Mouse (Mus musculus) heart, postnatal 4 days (tissue): ENCODE results near the gene Chst8. TPM values are rescaled to one million over a fixed set of nuclear protein-coding genes. Genes with fewer than 3 reads are reported as not detected.
A peak's percentile ranks its signal among the peaks of the same experiment; 100 is the strongest.

ENCODE experiments used
- DNase-seq: peaks from one replicate; pipeline ENCODE4 v3.0.0; 2021
- total RNA-seq, 2 experiments: library from RNA; stranded (reverse); gene quantifications; 2 replicates each; pipeline ENCODE4 v1.2.3; 2021

The Chst8 gene
- total RNA-seq, 2 experiments from 2014 or later: 0.38 to 0.74 TPM

DNA sequence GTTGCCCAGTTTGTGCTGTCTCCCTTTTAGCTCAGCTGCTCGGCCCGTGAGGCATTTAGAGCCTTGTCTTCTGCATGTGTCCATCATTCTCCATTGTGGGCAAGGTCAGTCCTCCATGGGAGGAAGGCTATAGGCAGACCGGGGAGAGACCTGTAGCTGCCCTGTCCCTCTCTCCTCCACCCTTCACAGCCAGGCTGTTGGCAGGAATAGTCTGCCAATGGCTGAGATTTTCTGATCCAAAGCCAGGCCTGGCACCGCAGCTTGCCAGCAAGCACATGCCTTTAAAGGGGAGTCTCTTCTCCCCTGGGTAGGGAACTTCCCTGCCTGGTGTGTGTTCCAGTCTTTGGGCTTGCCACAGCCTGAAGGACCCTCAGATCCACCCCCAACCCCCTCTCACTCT lies 103.4 kb downstream of the Chst8 start:
- DNase-seq: peak; percentile 52

DNA sequence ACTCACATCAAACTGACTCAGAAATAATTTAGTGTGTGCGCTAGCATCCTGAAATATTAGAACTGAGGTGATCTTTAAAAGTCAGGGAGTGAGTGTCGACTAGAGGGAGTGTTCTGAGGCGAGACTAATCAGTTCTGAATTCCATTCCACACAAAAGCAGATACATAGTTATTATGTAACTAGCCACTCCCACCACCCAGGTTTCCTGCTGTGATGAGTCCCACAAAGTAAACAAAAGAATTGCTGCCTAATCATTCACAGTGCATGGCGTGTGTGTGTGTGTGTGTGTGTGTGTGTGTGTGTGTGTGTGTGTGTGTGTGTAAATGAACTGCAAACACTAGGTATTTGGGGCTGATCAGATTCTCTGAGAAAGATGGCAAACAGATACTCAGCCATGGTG lies 108.1 kb downstream of the Chst8 start:
- DNase-seq: no peak

DNA sequence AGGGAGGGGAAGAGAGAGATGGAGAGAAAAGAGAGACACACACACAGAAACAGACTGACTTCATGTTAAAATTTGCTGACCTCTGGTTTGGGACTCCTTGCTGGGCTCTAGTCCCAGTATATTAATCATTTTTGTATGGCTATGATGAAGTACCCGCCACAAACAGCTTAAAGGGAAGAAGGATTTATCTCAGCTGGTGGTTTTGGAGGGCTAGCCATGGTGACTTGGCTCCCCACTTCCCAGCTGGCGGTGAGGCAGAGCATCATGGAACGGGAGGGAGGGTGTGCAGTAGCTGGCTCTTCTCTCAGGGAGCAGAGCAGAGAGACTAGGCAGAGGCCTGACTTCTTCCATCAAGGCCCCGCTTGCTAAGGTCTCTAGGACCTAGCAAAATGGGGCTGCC lies 109.1 kb downstream of the Chst8 start:
- DNase-seq: no peak

DNA sequence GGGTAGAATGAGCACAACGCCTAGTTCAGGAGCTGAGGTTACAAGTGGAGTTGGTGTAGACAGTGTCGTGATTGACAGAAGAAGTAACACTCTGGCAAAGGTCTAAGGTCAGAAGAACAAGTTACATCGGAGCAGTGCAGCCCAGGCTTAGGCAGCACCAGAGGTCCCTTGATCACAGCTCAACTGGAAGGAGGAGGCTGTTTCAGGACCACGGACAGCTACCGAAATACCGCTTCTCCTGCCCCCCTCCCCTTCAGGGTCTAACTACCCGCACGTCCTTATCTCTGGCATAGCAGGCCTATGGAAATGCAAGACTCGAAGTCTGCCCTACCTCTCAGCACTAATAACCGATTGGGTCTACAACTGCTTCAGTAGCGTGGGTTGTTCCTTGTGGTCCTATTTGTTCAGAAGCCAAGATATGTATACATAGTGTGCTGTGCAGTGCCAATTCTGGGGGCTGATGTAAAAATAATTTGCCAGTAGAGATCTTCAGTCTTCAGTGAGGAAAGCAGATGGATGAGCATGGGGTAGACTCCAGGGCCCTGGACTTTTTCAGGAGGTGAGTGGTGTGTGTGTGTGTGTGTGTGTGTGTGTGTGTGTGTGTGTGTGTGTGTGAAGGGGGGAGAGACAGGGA lies 109.7 kb downstream of the Chst8 start:
- peak; percentile 75 for DNase-seq

DNA sequence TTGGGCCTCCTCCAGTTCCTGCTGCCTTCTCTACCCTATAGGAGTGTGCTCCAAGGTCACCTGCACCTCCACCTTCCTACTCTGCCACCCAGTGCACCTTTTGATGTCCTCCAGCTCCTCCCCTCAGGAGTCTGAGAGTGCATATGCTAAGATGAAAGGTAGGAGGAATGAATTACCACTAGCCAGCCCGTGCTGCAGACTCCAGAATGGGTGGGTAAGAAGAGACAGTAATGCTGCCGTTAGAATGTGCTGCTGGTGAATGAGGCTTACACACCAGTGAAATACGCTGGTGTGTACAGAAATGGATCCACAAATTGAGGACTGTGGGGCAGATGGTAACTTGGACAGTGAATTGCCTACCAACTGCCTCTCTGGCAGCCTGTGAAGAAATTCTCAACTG lies 112.6 kb downstream of the Chst8 start:
- no peak for DNase-seq

DNA sequence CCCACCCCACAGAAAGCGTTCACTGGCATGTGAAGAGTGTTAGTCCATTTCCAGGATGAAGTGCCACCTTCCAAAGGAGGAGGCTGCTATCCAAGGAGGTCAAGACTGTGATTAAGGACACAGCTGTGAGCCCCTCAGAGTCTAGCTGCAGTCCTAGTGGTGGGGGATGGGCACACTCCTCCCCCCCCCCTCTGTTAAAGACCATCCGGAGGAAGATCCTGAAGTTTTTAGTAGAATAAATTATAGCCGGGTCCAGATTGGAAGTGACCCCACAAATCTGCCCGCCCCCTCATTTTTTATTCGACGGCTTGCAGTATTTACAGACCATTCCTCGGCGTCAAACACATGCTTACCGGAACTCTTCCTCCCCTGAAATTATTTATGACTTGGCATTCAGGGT lies 114.3 kb downstream of the Chst8 start:
- DNase-seq: no peak

DNA sequence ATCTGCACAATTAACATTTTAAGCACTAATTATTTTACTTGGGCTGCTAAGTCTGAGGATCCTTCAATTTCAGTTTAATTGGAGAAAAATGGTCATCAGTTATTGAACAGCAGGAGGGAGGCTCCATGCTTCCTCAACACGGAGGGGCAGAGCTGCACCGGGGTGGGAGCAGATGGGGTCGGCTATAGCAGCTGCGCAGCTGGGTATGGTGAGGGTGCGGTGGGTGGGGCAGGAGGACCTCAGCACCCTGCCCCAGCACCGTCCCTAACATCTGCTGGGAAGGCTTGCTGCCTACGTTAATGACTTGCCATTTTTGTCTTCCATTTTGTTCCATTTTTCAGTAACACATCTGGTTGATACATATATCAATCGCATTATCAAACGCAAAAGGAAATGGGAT lies 116.4 kb downstream of the Chst8 start:
- DNase-seq: no peak

DNA sequence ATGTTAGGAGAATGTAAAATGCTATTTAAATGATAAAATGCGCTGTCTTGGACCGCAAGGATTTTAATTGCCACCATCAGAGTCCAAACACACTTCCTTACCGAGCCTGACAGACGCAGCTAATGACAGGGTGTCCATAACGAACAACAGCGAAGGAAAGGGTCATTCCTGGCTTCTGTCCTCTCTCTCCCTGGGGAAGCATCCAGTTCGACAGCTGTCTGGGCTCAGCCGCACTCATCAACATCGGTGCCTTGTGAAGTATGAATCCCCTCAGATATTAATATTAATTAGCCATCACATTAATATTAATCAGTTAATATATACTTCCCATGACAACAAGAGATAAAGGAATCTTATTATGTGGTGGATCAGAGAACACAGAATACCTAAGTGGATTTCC lies 117.6 kb downstream of the Chst8 start:
- DNase-seq: no peak

DNA sequence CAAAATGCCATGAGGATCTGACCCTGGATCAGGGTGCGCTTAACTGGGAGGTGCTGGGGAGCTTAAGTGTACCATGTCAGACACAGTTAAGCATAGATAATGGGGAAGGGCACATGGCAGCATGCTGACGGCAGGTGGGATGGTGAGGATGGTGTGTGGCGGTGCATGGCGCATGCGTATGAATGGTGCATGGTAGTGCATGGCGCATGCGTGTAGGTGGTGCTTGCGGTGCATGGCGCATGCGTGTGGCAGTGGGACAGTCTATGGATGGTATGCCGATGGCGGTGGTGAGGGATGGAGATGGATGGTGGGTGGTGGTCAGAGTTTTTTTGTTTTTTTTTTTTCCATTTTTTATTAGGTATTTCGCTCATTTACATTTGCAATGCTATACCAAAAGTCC lies 118.6 kb downstream of the Chst8 start:
- DNase-seq: no peak

DNA sequence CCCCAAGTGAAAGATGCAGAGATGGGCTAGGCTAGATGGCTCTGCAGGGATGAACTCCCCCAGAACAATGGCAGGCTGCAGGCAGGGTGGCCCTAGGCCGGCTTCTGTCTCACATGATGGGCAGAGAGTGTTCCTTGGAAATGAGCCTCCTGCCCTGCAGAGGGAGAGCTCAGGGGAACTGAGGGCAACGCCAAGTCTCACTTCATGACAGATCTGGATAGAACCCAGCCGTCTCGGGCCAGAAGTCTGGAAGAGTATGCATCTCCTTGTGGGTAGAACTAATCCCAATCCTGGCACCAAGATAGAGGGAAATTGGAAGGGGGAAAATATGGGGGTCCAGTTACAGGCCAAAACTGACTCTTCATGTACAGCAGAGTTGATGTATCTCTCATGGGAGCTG lies 119.4 kb downstream of the Chst8 start:
- DNase-seq: no peak

DNA sequence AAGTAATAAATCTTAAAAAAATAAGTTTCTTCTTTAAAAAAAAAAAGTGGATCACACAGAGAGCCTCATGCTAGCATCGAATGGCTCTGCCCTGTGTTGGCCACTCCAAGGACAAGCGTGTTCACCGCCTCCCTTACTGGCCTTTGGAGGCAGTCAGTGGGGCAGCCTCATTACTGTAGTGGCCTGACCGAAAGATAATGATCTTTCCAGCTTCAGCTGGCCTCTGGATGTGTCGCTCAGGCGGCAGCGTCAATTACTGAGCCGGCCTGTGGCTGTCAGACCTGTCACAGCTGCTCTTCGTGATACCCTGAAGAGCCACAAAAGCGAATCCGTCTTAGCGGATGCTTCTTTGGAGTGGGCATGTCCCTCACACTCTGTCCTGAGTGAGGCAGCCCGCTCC lies 122.4 kb downstream of the Chst8 start:
- no peak for DNase-seq

DNA sequence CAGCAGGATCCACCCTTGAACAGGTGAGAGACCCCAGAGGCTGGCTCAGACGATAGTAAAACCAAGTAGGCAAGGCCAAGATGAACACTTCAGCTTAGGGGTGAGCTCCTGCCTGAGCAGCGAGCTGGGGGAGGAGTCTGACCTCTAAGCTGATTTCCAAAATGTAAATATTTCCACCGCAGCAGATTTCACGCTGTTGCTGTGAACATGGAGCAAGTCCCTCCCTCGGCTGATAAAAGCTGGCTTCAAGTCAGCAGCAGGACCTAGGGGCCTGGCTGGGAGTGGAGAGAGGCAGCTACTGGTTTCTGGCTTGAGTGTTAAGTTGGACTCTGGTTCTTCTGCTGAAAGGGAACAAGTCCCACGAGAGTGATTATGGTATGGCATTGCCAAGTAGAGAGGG lies 123.5 kb downstream of the Chst8 start:
- peak; percentile 30 for DNase-seq

DNA sequence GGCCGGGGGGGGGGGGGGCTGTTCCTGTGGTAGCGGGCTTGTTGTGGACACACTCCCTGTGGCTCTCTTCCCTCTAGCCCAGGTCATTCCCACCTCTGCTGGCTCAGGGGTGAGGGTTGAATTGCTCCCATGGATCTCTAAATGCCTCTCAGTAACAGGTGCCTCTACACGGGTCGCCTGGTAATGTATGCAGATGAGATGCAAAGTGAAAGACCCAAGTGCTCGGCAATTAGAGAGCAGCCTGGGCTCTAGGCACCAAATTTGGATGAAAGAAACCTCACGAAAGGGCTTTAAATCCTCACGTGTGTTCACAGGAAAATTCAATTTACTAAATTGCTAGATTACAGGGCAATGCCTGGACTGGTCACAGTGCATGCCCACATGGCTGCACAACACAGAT lies 126.7 kb downstream of the Chst8 start:
- DNase-seq: no peak

DNA sequence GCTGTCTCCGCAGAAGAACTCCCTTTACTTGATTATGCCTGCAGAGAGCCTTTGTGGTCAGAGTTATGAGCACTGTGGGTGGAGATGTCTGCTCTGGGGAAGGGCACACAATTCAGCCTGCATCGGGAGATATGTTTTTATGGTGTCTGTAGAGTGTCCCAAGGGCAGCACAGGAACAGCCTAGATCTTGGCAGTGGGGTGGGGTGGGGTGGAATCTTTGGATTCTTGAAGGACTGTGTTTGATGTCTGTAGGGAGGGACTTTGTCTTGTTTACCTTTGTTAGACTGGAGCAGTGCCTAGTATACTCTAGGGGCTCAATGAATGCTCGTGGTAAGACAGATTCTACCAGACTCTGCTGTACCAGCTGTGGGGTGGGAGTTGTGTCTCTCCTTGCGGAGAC lies 127.3 kb downstream of the Chst8 start:
- DNase-seq: no peak

DNA sequence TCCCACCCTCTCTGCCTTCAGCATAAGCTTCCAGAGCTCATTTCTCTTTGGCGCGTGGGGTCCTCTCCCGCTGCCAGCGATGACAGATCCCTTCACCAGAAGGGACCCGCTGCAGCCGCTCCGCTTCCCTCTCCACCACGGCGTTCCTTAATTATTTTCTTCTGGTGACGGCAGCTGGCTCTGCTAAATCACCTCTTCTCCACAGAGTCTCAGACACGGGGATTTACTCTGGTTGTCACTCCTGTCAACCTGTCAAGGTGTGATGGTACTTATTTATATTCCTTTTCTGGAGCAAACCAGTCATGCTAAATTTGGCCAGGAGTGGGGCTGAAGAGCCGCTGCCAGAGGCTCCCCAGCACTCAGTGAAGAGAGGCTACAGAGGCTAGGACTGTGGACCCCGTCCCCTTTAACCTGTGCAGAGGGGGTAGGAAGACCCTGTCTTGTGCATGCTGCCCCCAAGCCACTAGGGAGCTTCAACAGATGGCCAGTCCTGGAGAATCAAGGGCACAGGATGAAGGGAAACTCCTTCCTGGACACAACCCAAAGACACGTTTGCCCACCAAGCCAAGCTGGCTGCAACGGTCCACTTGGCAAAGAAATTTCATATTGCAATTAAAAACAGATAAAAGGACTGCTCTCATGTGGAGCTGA lies 131.6 kb downstream of the Chst8 start:
- no peak for DNase-seq

DNA sequence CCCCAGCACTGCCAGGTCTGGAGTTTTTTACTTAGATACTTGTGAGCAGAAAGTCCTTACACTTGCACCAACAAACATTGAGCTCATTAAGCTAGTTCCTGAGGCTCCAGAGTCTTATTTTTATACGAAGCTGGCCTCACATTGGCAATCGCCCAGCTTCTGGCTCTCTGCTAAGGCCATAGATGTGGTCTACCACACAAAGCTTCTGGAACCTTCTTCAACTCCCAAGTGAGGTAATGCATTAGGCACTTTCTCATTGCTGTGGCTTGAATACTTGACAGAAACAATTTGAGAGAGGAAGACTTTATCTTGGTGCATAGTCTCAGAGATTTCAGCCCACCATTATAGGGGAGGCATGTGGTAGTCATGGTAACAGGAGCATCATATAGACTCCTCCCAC lies 132.6 kb downstream of the Chst8 start:
- no peak for DNase-seq

DNA sequence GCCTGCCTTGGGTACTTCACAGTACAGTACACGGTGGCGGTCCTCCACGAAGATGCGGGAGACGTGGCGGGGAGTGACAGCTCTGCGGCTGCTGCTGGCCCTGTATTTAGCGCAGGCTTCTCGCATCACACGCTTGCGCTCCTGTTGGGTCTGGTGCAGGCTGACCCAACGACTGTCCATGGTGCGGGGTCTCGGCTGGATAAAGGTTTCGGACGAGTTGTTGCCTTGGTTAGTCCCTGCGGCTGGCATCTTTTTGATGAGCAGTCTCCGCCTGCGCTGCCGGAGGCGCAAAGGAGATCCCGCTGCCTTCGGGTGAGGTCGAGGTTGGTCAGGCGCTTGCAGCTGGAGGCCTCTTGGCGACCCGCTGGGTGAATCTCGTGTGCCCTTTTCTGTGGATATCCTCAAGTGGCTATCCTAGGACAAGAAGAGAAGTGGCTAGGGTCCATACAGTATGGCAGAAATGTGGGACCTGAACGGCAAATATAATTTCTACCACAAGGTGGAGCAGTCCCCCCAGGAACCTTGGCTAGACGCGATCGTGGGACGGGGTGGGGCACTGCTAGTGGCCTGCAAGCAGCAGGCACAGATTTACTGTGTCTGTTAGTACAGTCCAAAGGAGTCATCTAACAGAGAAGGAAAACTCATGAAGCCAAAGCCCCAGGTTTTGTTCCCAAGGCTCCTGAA lies 136.5 kb downstream of the Chst8 start:
- DNase-seq: peak; percentile 86

DNA sequence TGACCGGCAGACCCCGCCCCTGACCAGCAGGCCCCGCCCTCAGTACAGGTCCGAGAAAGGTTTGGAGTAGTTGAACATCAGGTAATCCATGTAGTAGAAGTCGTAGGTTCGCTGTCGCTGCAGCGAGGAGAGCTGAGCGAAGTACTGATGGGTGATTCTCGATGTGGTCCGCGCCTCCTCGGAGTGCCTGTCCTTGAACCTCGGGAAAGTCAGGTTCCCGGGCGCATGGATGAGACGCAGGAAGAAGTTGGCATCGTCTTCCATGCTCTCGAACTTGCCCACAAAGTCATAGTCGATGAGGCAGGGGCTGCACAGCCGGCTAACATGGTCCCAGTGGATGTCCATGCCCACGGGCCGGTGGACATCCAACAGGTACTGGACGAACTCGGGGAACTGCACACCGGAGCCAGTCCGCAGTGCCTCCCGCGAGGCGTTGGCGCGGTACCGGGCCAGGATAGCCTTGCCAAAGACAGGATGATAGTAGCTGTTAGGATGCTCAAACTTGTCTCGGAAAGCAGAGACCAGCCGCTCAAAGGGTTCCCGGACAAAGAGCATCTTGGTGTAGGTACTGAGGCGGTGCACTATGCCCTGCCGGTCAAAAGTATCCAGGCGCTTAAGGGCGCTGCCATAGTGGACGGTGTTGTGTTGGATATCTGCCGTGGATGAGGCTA lies 137.3 kb downstream of the Chst8 start:
- DNase-seq: no peak

DNA sequence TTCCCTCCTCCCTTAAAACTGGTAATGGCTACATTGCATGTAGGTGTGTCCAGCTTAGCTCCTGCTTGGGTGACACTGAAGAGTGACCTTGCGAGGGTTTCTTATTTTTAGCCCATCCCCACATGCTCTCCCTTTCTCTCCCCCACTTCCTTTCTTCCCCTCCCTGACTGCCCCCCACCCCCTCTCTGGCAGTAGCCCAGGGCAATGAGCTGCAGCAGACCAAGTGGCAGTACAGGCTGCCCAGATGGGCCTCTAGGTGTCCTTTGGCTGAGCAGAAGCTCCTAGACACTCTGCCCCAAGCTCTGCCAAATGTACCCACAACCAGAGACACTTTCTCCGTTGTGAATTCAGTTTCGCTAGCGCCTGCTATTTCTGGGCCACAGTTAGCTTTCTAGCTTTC lies 139.6 kb downstream of the Chst8 start:
- DNase-seq: no peak

DNA sequence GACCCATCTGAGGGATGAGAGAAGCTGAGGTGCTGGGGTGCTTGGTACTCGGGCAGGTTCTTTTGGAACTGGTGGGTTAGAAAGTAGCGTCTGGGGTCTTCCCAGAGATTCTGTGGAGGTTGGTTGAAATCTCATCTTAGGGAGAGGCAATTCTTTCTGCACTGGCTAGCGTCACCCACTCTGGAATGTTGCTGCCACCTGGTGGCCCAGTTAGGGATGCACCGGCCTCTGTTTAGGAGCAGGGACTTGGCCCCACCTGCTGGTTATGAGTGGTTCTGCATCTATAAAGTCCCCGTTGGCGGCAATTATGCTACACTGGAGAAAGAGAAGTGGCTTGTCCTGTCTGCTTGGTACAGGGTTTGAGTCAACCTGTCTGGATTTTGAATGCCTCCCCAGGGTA lies 140.6 kb downstream of the Chst8 start:
- peak; percentile 94 for DNase-seq

DNA sequence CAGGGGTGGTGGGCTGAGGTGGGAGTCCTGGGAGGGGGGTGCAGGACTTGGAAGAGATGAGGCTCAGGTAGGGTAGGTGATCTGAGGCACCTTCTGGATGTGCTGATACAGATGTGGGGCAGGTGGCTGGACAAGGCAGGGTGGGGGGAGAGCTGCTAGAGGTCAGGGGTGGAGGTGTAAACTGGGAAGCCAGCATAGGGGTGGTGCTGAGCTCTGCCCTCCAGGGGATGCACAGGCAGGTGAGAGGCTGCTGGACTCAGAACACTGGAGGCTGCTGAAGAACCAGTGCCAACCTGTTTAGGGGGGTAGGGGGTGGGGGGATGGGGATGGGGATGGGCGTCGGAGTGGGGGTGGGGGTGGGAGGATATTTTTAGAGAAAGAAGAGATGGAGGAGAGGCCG lies 141.7 kb downstream of the Chst8 start:
- no peak for DNase-seq

DNA sequence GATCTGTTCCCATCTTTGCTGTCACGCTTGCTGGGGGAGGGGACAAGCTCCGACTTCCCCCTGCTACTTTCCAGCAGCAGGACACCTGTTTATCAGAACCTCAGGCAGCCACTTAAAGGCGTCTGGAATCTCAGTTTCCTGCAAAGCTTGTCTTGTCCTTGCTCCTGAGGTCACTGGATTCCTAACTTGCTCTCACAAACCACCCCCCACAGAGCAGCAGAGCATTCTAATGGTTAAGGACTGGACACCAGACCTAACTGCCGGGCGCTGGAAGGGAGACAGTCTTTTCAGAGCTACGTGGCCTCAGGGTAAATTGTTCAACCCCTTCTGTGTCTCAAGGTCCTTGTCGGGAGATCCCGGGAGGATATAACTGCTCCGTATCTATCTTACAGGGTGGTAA lies 143.2 kb downstream of the Chst8 start:
- DNase-seq: no peak

DNA sequence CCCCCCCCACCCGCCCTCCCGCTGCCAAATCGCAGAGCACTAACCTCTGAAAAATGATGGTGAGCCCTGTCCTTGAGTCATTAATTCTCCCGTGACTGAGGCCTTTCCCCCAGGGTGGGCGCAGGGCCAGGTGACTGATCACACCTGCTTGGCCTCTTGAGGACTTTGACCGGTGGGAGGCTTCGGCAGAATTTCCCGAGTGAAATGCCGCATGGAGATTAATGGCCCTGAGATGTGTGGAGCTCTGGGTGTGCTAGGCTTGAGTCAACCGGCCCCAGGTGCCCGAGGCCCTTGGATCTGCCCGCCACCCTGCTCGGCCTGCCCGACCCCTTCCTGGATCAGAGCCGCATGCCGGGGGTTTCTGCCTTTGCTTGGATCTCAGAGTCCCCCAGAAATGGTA lies 144.6 kb downstream of the Chst8 start:
- no peak for DNase-seq

DNA sequence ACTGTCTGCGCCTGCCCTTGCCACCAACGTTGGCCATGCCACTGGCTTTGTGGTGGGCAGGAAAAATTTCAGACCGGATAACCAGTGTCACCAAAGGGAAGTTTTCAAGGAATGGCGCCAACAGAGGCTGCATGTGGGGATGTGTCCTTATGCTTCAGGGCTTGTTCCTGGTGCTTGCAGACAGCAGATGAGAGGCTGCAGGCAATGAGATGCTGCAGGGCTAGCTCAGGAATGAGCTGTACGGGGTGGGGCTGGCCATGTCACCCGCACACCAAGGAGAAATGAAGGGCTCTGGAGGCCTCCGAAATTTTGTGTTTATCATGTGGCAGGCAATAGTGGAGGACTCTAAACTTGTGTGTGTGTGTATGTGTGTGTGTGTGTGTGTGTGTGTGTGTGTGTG lies 149.4 kb downstream of the Chst8 start:
- no peak for DNase-seq
